Mouse (Mus musculus): ENCODE data around the gene Ric1.

Ric1 gene

GRCm38 (mm10) chr19:29521637-29522435, at the start of gene Ric1:
Gene Ric1 (plus strand): TSS chr19:29522282.
- CTCF ChIA-PET = no interaction called here

- CTCF ChIA-PET = interaction anchor here (0.5 kb wide), 1 partner anchor 71 kb away, joined by 3 read pairs; no protein-coding TSS in a partner anchor
Observed at GRCm38 (mm10) chr19:29472424-29472823, 49.7 kb upstream of the Ric1 start.

DNA sequence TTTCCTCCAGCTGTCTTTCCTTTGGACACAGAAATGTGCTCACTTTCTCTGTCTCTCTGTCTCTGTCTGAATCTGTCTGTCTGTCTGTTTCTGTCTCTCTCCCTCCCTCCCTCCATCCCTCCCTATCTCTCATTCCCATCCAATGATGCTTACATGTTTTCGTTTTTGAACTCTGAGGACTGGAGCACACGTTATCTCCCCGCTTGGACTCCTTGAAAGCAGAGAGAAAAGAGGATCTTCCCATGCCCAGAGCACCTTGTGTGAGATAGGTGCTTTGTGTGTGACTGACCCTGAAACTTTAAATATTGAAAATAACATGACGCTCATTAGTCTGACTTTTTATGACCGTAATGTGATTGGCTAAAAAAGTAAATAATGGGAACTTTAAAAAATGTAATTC, 49.1 kb upstream of the Ric1 start:
- CTCF ChIA-PET = no interaction called here

- CTCF ChIA-PET = interaction anchor here (0.6 to 1.1 kb wide), 3 partner anchors 11 to 94 kb away, joined by 3 to 4 read pairs (median 4); no protein-coding TSS in a partner anchor
Observed at GRCm38 (mm10) chr19:29474803-29475202, 47.3 kb upstream of the Ric1 start.

DNA sequence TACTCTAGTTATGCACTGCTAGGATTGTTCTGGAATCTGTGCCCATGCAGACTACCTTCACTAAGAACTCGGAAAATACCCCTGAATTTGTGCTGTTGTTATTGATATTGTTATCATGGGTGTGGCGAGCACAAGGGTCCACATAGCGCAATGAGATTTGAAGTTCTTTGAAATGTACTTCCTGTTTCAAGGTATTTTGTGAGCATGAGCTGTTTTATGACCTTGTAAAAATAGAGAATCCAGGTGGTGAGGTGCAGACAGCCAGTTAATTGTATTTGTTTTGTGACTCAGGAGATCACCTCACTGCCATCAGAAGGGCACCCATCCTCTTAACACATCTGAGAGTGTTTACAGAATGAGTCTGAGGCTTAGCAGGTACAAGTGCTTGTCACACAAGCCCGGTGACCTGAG, 46.9 kb upstream of the Ric1 start:
- CTCF ChIA-PET = interaction anchor here (0.6 to 1.1 kb wide), 3 partner anchors 11 to 94 kb away, joined by 3 to 4 read pairs (median 4); no protein-coding TSS in a partner anchor

DNA sequence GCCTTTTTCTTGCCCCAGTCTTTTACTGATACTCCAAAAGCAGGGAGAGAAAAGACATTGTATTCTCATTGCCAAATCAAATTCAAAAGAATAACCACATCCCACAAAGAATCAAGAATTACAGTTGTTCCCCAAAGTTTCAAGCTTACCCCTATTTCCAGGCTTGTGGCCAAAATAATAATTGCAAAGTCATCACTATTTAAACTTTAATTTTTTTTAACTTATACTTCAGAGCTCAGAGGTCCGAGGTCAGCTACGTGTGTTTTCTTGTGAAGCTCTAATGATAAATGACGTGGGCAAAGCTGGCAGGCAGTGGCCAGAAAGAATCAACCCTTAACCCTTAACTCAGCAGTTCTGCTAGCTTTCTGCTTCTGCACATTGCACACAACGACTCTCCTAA, 43.5 kb upstream of the Ric1 start:
- CTCF ChIA-PET = no interaction called here

GRCm38 (mm10) chr19:29481578-29481977, 40.5 kb upstream of the Ric1 start:
- CTCF ChIA-PET = no interaction called here

DNA sequence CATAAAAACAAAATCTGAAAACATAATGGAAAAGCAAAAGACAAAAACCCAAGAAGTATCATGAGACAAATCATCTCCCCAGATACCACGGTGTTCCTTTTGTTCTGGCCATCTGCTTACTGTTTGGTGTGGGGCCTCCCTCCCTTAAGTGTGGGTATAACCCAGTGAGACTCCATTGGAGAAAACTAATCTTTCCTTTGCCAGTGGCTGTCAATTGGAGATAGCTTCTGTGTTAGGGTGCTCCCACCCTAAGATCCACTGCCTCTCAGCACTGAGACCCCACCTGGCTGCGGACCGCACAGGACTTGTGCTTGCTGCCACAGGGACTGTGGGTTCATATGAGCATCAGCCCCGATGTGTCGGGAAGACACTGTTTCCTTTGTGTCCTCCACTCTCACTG, 39.9 kb upstream of the Ric1 start:
- CTCF ChIA-PET = no interaction called here

- CTCF ChIA-PET = interaction anchor here (0.6 kb wide), 1 partner anchor 15 kb away, joined by 4 read pairs; no protein-coding TSS in a partner anchor
Observed at GRCm38 (mm10) chr19:29482637-29483036, 39.4 kb upstream of the Ric1 start.

DNA sequence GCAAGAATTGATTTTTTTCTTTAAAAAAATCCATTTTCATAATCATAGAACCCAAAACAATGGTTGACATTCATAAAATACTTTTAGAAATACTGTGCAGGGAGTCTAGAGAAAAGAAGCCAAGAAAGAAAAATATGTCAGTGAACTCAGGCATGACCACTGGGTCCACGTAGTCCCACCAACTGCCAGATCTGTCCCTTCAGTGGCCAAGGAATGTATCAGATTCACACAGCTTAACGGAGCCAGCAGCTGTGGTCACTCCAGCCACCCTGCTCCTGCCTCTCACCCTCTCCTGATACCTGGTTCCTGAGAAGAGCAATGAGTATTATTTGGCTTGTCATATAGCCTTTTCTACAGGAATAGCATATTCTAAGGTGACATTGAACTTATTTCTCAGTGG, 38.7 kb upstream of the Ric1 start:
- CTCF ChIA-PET = interaction anchor here (0.6 kb wide), 1 partner anchor 14 kb away, joined by 4 read pairs; no protein-coding TSS in a partner anchor

DNA sequence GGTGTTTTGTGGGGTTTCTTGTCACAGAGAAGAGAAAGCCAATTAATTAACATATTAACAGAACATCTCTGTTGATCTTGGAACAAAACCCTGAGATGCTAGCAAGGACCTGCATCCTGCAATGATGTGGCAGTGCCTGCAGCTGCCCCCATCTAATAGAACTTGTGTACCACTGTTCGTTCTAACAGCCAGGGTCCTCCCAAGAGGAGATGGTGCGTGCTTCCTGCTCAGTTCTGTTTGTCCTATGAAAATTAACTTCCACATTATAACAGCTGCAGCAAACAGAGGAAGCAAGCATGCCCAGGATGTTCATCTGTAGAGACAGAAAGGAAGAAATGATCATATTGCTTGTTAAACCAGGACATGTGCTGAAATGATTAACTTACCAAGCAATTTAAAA, 37.5 kb upstream of the Ric1 start:
- CTCF ChIA-PET = no interaction called here

DNA sequence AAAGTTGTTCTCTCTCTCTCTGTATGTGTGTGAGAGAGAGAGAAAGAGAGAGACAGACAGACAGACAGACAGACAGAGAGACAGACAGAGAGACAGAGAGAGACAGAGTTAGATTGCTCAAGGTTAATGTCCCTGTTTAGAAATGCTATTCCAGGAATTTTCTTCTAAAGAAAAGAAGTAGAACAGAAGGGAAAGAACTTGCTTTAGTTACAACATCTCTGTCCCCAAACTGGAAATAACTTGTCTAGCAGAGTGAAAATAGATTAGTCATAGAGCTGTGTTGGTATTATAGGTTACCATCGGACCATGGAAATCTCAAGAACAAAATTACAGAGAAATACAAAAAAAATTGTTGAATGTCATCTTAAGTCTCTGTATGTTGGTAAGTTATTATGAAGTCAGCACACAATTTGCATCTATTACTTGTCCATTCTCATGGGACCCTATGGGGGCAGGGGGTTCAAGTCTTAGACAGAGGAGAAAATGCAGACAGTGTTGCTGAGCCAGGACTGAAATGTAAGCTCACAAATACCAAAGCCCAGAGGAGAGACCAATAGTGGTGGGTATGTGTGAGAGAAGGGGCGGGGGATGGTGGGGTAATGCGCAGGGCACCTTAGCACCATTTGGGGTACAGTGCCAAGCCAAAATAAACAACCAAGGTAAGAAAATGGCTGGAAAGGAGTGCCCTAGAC, 36.7 kb upstream of the Ric1 start:
- CTCF ChIA-PET = interaction anchor here (0.6 to 1.2 kb wide), 2 partner anchors 16 to 31 kb away, joined by 4 to 6 read pairs; no protein-coding TSS in a partner anchor

DNA sequence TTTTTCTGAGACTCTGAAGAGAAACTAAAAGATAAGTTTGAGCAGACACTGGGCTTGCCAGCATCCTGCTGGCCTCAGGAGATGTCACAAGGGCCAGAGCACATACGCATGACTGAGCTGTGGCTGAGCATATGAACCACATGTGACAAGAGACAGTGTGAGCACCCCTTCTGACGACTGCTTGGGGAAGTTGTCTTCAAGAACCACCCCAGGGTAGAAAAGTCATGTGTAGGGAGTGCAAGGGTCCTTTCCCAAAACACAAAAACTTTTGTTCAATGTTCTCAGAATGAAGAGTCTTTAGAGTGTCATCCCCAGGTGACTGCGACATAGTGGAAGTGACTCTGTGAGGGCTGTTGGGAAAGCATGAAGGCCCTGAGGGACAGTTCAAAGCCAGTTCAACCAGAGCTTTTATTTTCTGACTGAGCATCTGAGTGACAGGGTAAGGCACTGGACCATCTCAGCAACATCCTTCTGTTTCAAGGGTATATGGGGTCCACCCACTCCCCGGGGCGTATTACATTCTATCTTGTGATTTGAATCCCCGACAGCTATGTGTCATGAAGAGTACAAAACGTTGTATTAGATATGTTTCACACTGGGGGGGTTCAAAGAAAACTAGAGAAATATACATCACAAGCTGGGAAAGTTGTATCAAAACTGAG, 35.4 kb upstream of the Ric1 start:
- CTCF ChIA-PET = interaction anchor here (0.7 to 1.1 kb wide), 3 partner anchors 15 to 118 kb away, joined by 3 to 4 read pairs (median 3); no protein-coding TSS in a partner anchor

- CTCF ChIA-PET = interaction anchor here (0.7 to 1.1 kb wide), 6 partner anchors 8 to 159 kb away, joined by 3 to 17 read pairs (median 4); no protein-coding TSS in a partner anchor
Observed at GRCm38 (mm10) chr19:29487326-29488072, 34.6 kb upstream of the Ric1 start.

GRCm38 (mm10) chr19:29488073-29488390, 34.0 kb upstream of the Ric1 start:
- CTCF ChIA-PET = interaction anchor here (0.7 to 1.0 kb wide), 4 partner anchors 8 to 160 kb away, joined by 4 to 17 read pairs (median 4); no protein-coding TSS in a partner anchor

- CTCF ChIA-PET = interaction anchor here (0.7 to 1.5 kb wide), 3 partner anchors 8 to 125 kb away, joined by 4 to 17 read pairs (median 5); no protein-coding TSS in a partner anchor
Observed at GRCm38 (mm10) chr19:29488420-29488819, 33.7 kb upstream of the Ric1 start.

DNA sequence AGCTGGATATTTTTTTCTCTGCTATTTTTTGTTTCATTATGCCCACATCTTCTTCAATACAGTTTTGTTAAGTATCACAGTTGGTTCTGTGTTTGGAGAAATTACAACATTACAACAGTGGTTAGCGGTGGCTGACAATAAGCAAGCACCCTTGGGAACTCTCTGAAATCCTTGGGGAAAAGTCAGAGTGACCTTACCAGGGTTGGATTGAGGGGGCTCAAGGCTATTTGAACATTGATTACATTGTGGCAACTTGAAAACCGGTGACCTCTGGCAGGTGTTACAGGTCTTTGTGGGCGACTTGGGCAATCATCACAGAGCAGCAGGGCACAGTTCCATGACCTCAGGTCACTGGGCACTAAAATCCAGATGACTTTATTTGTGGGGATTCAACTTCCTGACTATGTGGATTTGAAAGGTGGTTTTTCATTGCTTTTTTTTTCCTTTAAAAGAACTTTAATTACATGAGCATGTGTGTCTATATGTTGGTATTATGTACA, 32.2 kb upstream of the Ric1 start:
- CTCF ChIA-PET = interaction anchor here (0.8 to 1.5 kb wide), 3 partner anchors 10 to 156 kb away, joined by 3 to 5 read pairs (median 5); no protein-coding TSS in a partner anchor

- CTCF ChIA-PET = interaction anchor here (0.5 kb wide), 1 partner anchor 224 kb away, joined by 3 read pairs; no protein-coding TSS in a partner anchor
Observed at GRCm38 (mm10) chr19:29491467-29491866, 30.6 kb upstream of the Ric1 start.

DNA sequence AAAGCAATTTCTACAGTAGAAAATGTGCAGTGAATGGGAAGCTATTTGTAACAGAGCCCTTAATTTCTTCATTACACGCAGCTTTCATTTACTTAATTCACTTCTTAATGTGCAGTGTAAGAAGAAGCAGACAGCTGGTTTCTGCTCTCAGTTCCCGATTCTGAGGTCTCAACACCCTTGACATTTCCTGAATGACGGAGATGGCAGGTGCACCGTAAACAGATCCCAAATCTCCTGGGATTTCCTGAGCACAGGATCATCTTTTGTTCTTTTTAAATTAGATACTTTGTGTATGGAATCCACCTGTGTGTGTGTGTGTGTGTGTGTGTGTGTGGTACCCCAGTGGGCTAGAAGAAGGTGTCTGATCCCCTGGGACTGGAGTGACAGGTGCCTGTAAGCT, 27.6 kb upstream of the Ric1 start:
- CTCF ChIA-PET = interaction anchor here (0.6 to 1.3 kb wide), 3 partner anchors 40 to 64 kb away, joined by 3 to 4 read pairs (median 4); no protein-coding TSS in a partner anchor

DNA sequence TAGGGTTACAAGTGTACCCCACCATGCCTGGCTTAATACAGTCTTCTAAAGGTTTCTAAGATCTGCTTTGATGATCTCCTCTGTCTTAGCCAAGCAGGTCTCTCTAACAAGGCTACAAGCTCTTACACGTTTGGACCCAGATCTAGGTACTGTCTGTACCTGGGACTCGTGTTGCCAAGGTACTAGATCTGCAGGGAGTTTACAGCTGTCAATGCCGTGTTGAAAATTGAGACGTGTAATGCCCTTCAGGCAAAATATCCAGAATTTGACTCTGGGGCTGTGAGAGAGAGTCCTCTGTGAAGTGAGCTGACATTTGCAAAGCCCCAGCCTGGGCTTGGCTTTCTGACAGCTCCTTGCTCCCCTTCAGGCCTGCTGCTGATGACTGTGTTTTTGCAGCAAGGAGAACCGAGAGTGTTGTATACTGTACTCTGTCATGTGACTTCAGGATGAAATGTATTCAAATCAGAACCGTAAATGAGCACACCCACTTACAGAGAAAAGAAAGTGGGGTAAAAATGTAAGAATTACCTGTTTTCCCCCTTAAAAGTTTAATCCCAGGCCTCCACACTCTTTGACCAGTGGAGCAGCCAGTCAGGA, 26.0 kb upstream of the Ric1 start:
- CTCF ChIA-PET = interaction anchor here (0.6 to 1.1 kb wide), 4 partner anchors 9 to 64 kb away, joined by 4 to 15 read pairs (median 6); no protein-coding TSS in a partner anchor

Data from spleen, embryonic (tissue).